Mouse (Mus musculus): ENCODE measurements at regions not wholly inside any gene's neighbourhood (a gene's known extent, or its start where the extent isn't known, plus 50 kb on each side); places are given as distances from the start of the nearest gene placed in this dataset.

DNA sequence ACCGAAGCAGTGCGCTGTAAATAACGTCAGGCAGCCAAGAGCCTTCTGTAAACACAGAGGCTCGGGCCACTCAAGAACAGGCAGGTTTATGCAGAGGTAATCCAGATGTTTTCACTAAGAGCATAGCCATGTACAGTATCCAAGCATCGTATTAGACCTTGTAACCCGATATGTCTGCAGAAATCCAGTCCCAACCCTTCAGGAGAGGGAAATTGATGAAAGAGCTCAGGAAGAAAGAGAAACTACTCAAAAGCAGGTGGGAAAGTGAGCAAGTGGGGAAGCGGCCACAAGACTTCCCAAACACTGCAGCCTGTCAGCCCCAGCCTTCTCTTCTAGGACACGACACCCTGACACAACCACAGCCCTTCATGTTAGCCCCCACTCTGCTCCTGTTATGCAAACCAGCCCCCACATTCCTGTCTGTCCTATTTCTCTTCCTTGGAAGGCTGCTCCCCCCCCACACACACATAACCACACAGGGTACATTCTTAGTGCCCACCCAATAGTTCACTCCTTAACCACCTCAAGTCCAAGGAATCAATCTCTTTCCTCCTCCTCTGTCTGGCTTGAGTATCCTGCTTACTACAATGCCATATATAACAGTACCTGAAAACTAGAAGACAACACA is 179.7 kb downstream of the Adamts15 start:
- Histone ChIP-seq H3K4me3 (no peak overlapping the region), H3K27me3 (no peaks in the 10 kb centered on the region), H3K4me1 (0 out of 2 replicates have a peak, but pooled peaks cover 3% of the 10 kb centered on the region), H3K36me3 (no peaks in the 10 kb centered on the region), H3K27ac (no peak overlapping the region), H3K4me2 (no peak overlapping the region), H3K9me3 (no peaks in the 10 kb centered on the region), H3K9ac (no peak overlapping the region)
- no peak for ATAC-seq (ENCODE audit: borderline replicate concordance, extremely low read depth, low FRiP score, low TSS enrichment)
- 28% methylated on average over 8 of the region's 8 CpGs for WGBS

- Histone ChIP-seq H3K36me3 (no peaks in the 10 kb centered on the region), H3K4me1 (no peaks in the 10 kb centered on the region), H3K4me2 (no peak overlapping the region), H3K27me3 (no peaks in the 10 kb centered on the region), H3K9me3 (no peaks in the 10 kb centered on the region), H3K27ac (no peak overlapping the region), H3K4me3 (no peak overlapping the region), H3K9ac (no peak overlapping the region)
- ATAC-seq (ENCODE audit: borderline replicate concordance, extremely low read depth, low FRiP score, low TSS enrichment), result no peak
- 44% methylated on average over 2 of the region's 2 CpGs for WGBS
These were observed 190.6 kb downstream of the Adamts15 start for GRCm38 (mm10) chr9:30731687-30732086.

- no peak for ATAC-seq (ENCODE audit: borderline replicate concordance, extremely low read depth, low FRiP score, low TSS enrichment)
- 73% methylated on average over 1 of the region's 1 CpGs for WGBS
- H3K9ac ChIP-seq, result no peak overlapping the region
These were observed 198.7 kb downstream of the Adamts15 start for GRCm38 (mm10) chr9:30723364-30724070.

GRCm38 (mm10) chr9:30721861-30722260 is 200.4 kb downstream of the Adamts15 start:
- Histone ChIP-seq H3K27ac (no peak overlapping the region), H3K4me3 (no peak overlapping the region), H3K9me3 (no peaks in the 10 kb centered on the region), H3K27me3 (no peaks in the 10 kb centered on the region), H3K4me2 (no peak overlapping the region), H3K4me1 (peaks cover 2% of the 10 kb centered on the region), H3K36me3 (no peaks in the 10 kb centered on the region), H3K9ac (no peak overlapping the region)
- no peak for ATAC-seq (ENCODE audit: borderline replicate concordance, extremely low read depth, low FRiP score, low TSS enrichment)
- WGBS, result 55% methylated on average over 4 of the region's 4 CpGs

More at GRCm38 (mm10) chr9:30723364-30724070, 198.7 kb downstream of the Adamts15 start:
- no peak overlapping the region for H3K4me2 ChIP-seq
- H3K4me1 ChIP-seq, result no peaks in the 10 kb centered on the region
- H3K27ac ChIP-seq, result no peak overlapping the region
- no peaks in the 10 kb centered on the region for H3K36me3 ChIP-seq
- no peak overlapping the region for H3K4me3 ChIP-seq
- no peaks in the 10 kb centered on the region for H3K9me3 ChIP-seq
- H3K27me3 ChIP-seq, result no peaks in the 10 kb centered on the region

DNA sequence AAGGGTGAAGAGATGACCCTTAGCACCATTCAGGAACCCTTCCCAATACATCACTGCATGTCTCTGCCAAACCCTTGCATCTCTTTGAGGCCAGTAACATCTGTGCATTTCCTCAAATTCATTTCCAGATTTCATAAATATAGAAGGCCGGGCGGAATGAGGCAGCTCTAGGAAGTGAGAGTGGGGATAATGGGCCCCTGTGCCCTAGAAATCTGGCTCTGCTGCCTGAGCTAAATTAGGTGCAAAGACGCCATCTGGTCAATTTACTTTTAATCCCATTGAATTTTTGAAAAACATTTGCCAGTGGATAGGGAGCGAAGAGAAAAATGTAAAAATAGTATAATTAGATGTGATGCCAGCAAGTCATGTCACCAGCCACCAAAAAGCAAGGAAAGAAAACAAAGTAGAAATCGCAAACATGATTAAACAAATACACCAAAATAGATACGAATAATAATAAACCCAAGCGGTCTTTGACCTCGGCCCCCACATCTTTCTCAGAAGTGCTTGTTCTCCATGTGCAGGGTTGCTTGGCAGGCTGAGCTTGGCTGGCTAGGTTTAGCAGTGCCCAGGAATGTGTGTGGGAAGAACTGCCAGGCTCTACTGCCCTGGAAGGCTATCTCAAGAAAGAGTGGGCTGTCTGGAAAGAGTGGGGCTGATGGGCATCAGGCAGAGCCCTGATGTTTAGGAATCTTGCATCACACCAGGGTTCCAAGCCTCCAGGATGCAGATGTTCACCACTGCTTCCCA is 205.7 kb downstream of the Adamts15 start:
- no peak; the same call in 1 of the 2 replicates for ATAC-seq (ENCODE audit: borderline replicate concordance, extremely low read depth, low FRiP score, low TSS enrichment)
- 47% methylated on average over 8 of the region's 8 CpGs for WGBS
- Histone ChIP-seq H3K27me3 (no peaks in the 10 kb centered on the region), H3K9me3 (no peaks in the 10 kb centered on the region), H3K27ac (0 out of 2 replicates have a peak overlapping the region, but pooled peaks have one; percentile 4), H3K4me2 (no peak overlapping the region), H3K9ac (no peak overlapping the region), H3K36me3 (no peaks in the 10 kb centered on the region), H3K4me1 (peaks cover 4% of the 10 kb centered on the region), H3K4me3 (no peak overlapping the region)

- Histone ChIP-seq H3K4me2 (no peak overlapping the region), H3K4me1 (no peaks in the 10 kb centered on the region; the same call in 1 of the 2 replicates), H3K9ac (no peak overlapping the region), H3K27ac (no peak overlapping the region), H3K27me3 (no peaks in the 10 kb centered on the region), H3K4me3 (no peak overlapping the region), H3K9me3 (no peaks in the 10 kb centered on the region), H3K36me3 (no peaks in the 10 kb centered on the region)
- no peak for ATAC-seq (ENCODE audit: borderline replicate concordance, extremely low read depth, low FRiP score, low TSS enrichment)
- 82% methylated on average over 5 of the region's 5 CpGs for WGBS
These were observed 212.1 kb downstream of the Adamts15 start for GRCm38 (mm10) chr9:30710131-30710530.

GRCm38 (mm10) chr9:30699848-30700247 is 222.4 kb downstream of the Adamts15 start:
- Histone ChIP-seq H3K9me3 (no peaks in the 10 kb centered on the region), H3K4me2 (no peak overlapping the region), H3K4me1 (no peaks in the 10 kb centered on the region), H3K9ac (no peak overlapping the region), H3K36me3 (no peaks in the 10 kb centered on the region), H3K27ac (no peak overlapping the region), H3K4me3 (no peak overlapping the region), H3K27me3 (no peaks in the 10 kb centered on the region)
- 36% methylated on average over 5 of the region's 5 CpGs for WGBS
- no peak for ATAC-seq (ENCODE audit: borderline replicate concordance, extremely low read depth, low FRiP score, low TSS enrichment)

DNA sequence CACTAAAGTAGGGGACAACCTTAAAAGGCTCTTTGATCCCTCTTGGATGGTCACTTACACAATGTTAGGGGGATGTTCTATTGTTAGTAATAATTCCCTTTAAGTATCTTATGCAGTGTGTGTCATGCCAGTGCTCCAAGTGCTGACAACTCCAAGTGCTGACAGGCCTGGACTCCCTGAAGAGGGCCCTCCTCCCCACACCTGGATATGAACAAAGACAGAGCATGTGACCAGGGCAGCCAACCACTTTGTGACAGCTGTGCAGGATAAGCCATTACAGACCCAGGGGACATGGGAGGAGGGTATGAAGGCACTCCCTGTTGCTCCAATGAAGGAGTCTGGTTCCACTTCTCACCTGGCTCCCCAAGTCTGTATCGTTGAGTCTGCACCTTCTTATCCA is 224.7 kb downstream of the Adamts15 start:
- Histone ChIP-seq H3K9me3 (no peaks in the 10 kb centered on the region), H3K4me3 (no peak overlapping the region), H3K36me3 (no peaks in the 10 kb centered on the region), H3K4me2 (no peak overlapping the region), H3K9ac (no peak overlapping the region), H3K27ac (no peak overlapping the region), H3K27me3 (no peaks in the 10 kb centered on the region), H3K4me1 (no peaks in the 10 kb centered on the region)
- WGBS, result 46% methylated on average over 1 of the region's 1 CpGs
- ATAC-seq (ENCODE audit: borderline replicate concordance, extremely low read depth, low FRiP score, low TSS enrichment), result no peak

DNA sequence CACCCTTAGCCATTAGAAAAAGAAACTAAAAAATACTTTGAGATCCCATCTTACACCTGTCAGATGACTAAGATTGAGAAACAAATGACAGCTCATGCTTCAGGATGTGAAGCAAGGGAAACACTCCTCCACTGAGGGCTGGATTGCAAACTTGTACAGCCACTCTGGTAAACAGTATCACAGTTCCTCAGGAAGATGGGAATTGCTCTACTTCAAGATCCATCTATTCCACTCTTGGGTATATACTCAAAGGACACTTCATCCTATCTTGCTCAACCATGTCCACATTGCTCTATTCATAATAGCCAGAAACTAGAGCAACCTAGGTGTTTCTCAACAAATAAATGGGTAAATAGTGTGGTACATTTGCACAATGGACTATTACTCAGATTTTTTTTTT is 241.2 kb downstream of the Snx19 start:
- H3K4me1 ChIP-seq, result no peaks in the 10 kb centered on the region
- 0 out of 2 replicates have a peak, but pooled peaks cover 3% of the 10 kb centered on the region for H3K9me3 ChIP-seq
- H3K4me3 ChIP-seq, result no peak overlapping the region
- no peaks in the 10 kb centered on the region for H3K27me3 ChIP-seq
- H3K4me2 ChIP-seq, result no peak overlapping the region
- H3K36me3 ChIP-seq, result no peaks in the 10 kb centered on the region
- no peak for ATAC-seq (ENCODE audit: borderline replicate concordance, extremely low read depth, low FRiP score, low TSS enrichment)
- no peak overlapping the region for H3K9ac ChIP-seq
- no peak overlapping the region for H3K27ac ChIP-seq

GRCm38 (mm10) chr9:30662456-30662855 is 235.5 kb downstream of the Snx19 start:
- 80% methylated on average over 6 of the region's 6 CpGs for WGBS
- H3K4me3 ChIP-seq, result no peak overlapping the region
- no peak overlapping the region for H3K27ac ChIP-seq
- no peak overlapping the region for H3K4me2 ChIP-seq
- no peaks in the 10 kb centered on the region for H3K27me3 ChIP-seq
- no peaks in the 10 kb centered on the region for H3K4me1 ChIP-seq
- 0 out of 2 replicates have a peak, but pooled peaks cover 3% of the 10 kb centered on the region for H3K9me3 ChIP-seq
- no peak overlapping the region for H3K9ac ChIP-seq
- H3K36me3 ChIP-seq, result no peaks in the 10 kb centered on the region
- ATAC-seq (ENCODE audit: borderline replicate concordance, extremely low read depth, low FRiP score, low TSS enrichment), result no peak

GRCm38 (mm10) chr9:30653961-30654360 is 227.1 kb downstream of the Snx19 start:
- H3K4me1 ChIP-seq, result no peaks in the 10 kb centered on the region
- H3K4me2 ChIP-seq, result no peak overlapping the region
- no peak for ATAC-seq (ENCODE audit: borderline replicate concordance, extremely low read depth, low FRiP score, low TSS enrichment)
- no peaks in the 10 kb centered on the region for H3K27me3 ChIP-seq
- no peaks in the 10 kb centered on the region for H3K36me3 ChIP-seq
- 66% methylated on average over 5 of the region's 5 CpGs for WGBS
- no peak overlapping the region for H3K27ac ChIP-seq
- H3K9ac ChIP-seq, result no peak overlapping the region
- no peaks in the 10 kb centered on the region for H3K9me3 ChIP-seq
- no peak overlapping the region for H3K4me3 ChIP-seq

DNA sequence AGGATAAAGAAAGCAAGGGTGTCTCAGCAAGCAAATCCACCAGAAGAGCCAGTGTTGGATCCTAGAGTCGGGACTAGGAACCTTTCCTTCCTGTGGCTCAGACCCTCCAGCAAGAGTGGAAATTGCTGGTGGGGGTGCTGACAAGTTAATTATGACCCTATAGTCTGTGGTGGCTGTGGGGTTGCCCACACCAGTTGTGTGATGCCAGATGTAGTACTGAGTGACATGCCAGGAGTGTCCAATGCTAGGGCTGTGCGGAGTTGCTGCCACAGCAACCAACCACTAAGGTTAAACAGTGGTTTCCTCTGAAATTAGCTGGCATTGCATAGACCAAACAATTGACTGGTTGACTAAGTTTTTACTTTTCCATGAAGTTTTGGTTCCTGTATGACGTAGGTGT is 226.3 kb downstream of the Snx19 start:
- H3K27me3 ChIP-seq, result no peaks in the 10 kb centered on the region
- no peaks in the 10 kb centered on the region for H3K9me3 ChIP-seq
- H3K4me1 ChIP-seq, result no peaks in the 10 kb centered on the region
- H3K36me3 ChIP-seq, result no peaks in the 10 kb centered on the region
- no peak overlapping the region for H3K4me2 ChIP-seq
- H3K4me3 ChIP-seq, result no peak overlapping the region
- H3K27ac ChIP-seq, result no peak overlapping the region
- no peak for ATAC-seq (ENCODE audit: borderline replicate concordance, extremely low read depth, low FRiP score, low TSS enrichment)
- 85% methylated on average over 3 of the region's 3 CpGs for WGBS
- no peak overlapping the region for H3K9ac ChIP-seq

Measured in lung, embryonic 15.5 days (tissue).